Mouse (Mus musculus) ES-E14 (cell line): ENCODE measurements around the gene Sult6b2. TPM values are rescaled to one million over a fixed set of nuclear protein-coding genes. Genes with fewer than 3 reads are reported as not detected.

Experiments
- DNase-seq: peaks from one replicate; pipeline ENCODE4 v3.0.0-alpha.2; 2013; ENCODE audit warnings: low read depth, low spot score
- H3K27ac ChIP-seq: 2 replicates; pipeline ENCODE4 v1.5.1; 2012; ENCODE audit warnings: low read depth, mild to moderate bottlenecking, low read length, moderate library complexity, mixed read lengths; ENCODE audit not compliant: poor library complexity, insufficient read depth, severe bottlenecking
- H3K36me3 ChIP-seq: 2 replicates; pipeline ENCODE4 v1.6.1; 2012; ENCODE audit warnings: mild to moderate bottlenecking, low read length, moderate library complexity, mixed read lengths; ENCODE audit not compliant: control insufficient read depth, poor library complexity, insufficient read depth, severe bottlenecking
- H3K4me1 ChIP-seq, 2 experiments: fragments of 150-350 bp in 1 of 2; sonication (generic) in 1 of 2; 2 replicates each; pipeline ENCODE4 v1.6.1; 2012; ENCODE audit warnings: low read length in 2 of 2, mild to moderate bottlenecking in 1 of 2, mixed read lengths in 1 of 2; ENCODE audit not compliant: control insufficient read depth in 2 of 2, insufficient read depth in 2 of 2, poor library complexity in 1 of 2
- H3K4me3 ChIP-seq, 2 experiments: fragments of 150-350 bp in 1 of 2; sonication (generic) in 1 of 2; 2 replicates each; pipeline ENCODE4 v1.5.1; 2012; ENCODE audit warnings: low read length in 2 of 2, low read depth in 1 of 2, mild to moderate bottlenecking in 1 of 2, mixed read lengths in 1 of 2; ENCODE audit not compliant: insufficient read depth in 1 of 2, poor library complexity in 1 of 2, severe bottlenecking in 1 of 2
- H3K9ac ChIP-seq: 2 replicates; pipeline ENCODE4 v1.6.1; 2012; ENCODE audit warnings: low read depth, mild to moderate bottlenecking, low read length, mixed read lengths; ENCODE audit not compliant: poor library complexity, insufficient read depth, severe bottlenecking
- H3K9me3 ChIP-seq: fragments of 150-350 bp; sonication (generic); 2 replicates; pipeline ENCODE4 v1.6.1; 2012; ENCODE audit warnings: low read depth, mild to moderate bottlenecking, low read length; ENCODE audit not compliant: control insufficient read depth, insufficient read depth
- CHD2 ChIP-seq: IDR thresholded peaks from 2 replicates; pipeline ENCODE4 v1.6.1; 2014; ENCODE audit warnings: mild to moderate bottlenecking, low read depth, low read length, inconsistent platforms
- HCFC1 ChIP-seq: IDR thresholded peaks from 2 replicates; pipeline ENCODE4 v1.6.1; 2012; ENCODE audit warnings: low read length, inconsistent platforms, borderline replicate concordance; ENCODE audit not compliant: insufficient read depth
- MAFK ChIP-seq: IDR thresholded peaks from 2 replicates; pipeline ENCODE4 v1.6.1; 2014; ENCODE audit warnings: mild to moderate bottlenecking, low read depth, low read length, inconsistent platforms; ENCODE audit not compliant: insufficient read depth
- ZC3H11A ChIP-seq: IDR thresholded peaks from 2 replicates; pipeline ENCODE4 v1.6.1; 2012; ENCODE audit warnings: low read depth, mild to moderate bottlenecking, inconsistent platforms, low read length, borderline replicate concordance
- ZNF384 ChIP-seq: IDR thresholded peaks from 2 replicates; pipeline ENCODE4 v1.6.1; 2012; ENCODE audit warnings: low read depth, low read length, inconsistent platforms
- in situ Hi-C, 2 experiments: fragments of 600-800 bp; cut with MboI; formaldehyde crosslinking; loops; one replicate each; pipeline ENCODE4 v1.15.1; 2025; ENCODE audit warnings: low sequenced_read_pairs in 2 of 2, inconsistent platforms in 1 of 2; ENCODE audit not compliant: unreplicated experiment in 2 of 2
- total RNA-seq: library from RNA; depleted of rRNA; stranded (reverse); fragments of 300-350 nt; gene quantifications from 2 replicates; pipeline ENCODE4 v1.2.3, GENCODE M21; 2012

Sult6b2 gene
- total RNA-seq, 1 experiment, result 0.31 TPM

GRCm38 (mm10) chr6:142795087-142795486, 9.2 kb downstream of the Sult6b2 start:
- DNase-seq, result no peak
- no peaks in the 10 kb centered on the region for H3K9me3 ChIP-seq

GRCm38 (mm10) chr6:142793468-142793867, 10.8 kb downstream of the Sult6b2 start:
- Histone ChIP-seq H3K4me1 (0 out of 4 replicates have a peak, but pooled peaks cover 0 to 2% of the 10 kb centered on the region in 2 experiments), H3K9ac (no peak overlapping the region), H3K4me3 (no peak overlapping the region), H3K9me3 (no peaks in the 10 kb centered on the region), H3K36me3 (no peaks in the 10 kb centered on the region), H3K27ac (no peak overlapping the region)
- TF ChIP-seq ZC3H11A, result no peak
- no peak for TF ChIP-seq MAFK
- TF ChIP-seq HCFC1, result no peak
- TF ChIP-seq CHD2, result no peak
- TF ChIP-seq ZNF384, result no peak
- in situ Hi-C loops, result no loop called here
- no peak for DNase-seq

More at GRCm38 (mm10) chr6:142795087-142795486, 9.2 kb downstream of the Sult6b2 start:
- Histone ChIP-seq H3K36me3 (no peaks in the 10 kb centered on the region), H3K9ac (no peak overlapping the region), H3K4me3 (no peak overlapping the region), H3K4me1 (no peaks in the 10 kb centered on the region), H3K27ac (no peak overlapping the region)
- TF ChIP-seq HCFC1 (no peak), ZC3H11A (no peak), MAFK (no peak), ZNF384 (no peak), CHD2 (no peak)
- in situ Hi-C loops, result no loop called here

- no peak for DNase-seq
- Histone ChIP-seq H3K27ac (no peak overlapping the region), H3K36me3 (no peaks in the 10 kb centered on the region), H3K9ac (no peak overlapping the region), H3K4me3 (no peak overlapping the region), H3K4me1 (peaks cover 0 to 4% of the 10 kb centered on the region in 2 experiments; a peak in 1 of 4 replicates), H3K9me3 (no peaks in the 10 kb centered on the region)
- TF ChIP-seq MAFK (no peak), CHD2 (no peak), HCFC1 (no peak)
- in situ Hi-C loops, result no loop called here
These were observed 11.9 kb downstream of the Sult6b2 start for GRCm38 (mm10) chr6:142792241-142792968.

- H3K9ac ChIP-seq, result no peak overlapping the region
- in situ Hi-C loops, result no loop called here
- H3K4me3 ChIP-seq, result no peak overlapping the region
- no peaks in the 10 kb centered on the region for H3K36me3 ChIP-seq
- no peak for DNase-seq
- peaks cover 0 to 4% of the 10 kb centered on the region in 2 experiments; a peak in 1 of 4 replicates for H3K4me1 ChIP-seq
- no peak overlapping the region for H3K27ac ChIP-seq
- no peaks in the 10 kb centered on the region for H3K9me3 ChIP-seq
- TF ChIP-seq MAFK (no peak), ZC3H11A (no peak), CHD2 (no peak), ZNF384 (no peak), HCFC1 (no peak)
These were observed 14.6 kb downstream of the Sult6b2 start for GRCm38 (mm10) chr6:142789736-142790135.
